Mouse (Mus musculus) monocyte, adult 2 months (primary cell): Measurements from ENCODE around the gene Nr6a1.

Experiments
- DNase-seq, 2 experiments: peaks; one replicate each; pipeline ENCODE4 v3.0.0; 2022; ENCODE audit warnings: low spot score in 2 of 2, low read depth in 1 of 2

Nr6a1 gene

DNA sequence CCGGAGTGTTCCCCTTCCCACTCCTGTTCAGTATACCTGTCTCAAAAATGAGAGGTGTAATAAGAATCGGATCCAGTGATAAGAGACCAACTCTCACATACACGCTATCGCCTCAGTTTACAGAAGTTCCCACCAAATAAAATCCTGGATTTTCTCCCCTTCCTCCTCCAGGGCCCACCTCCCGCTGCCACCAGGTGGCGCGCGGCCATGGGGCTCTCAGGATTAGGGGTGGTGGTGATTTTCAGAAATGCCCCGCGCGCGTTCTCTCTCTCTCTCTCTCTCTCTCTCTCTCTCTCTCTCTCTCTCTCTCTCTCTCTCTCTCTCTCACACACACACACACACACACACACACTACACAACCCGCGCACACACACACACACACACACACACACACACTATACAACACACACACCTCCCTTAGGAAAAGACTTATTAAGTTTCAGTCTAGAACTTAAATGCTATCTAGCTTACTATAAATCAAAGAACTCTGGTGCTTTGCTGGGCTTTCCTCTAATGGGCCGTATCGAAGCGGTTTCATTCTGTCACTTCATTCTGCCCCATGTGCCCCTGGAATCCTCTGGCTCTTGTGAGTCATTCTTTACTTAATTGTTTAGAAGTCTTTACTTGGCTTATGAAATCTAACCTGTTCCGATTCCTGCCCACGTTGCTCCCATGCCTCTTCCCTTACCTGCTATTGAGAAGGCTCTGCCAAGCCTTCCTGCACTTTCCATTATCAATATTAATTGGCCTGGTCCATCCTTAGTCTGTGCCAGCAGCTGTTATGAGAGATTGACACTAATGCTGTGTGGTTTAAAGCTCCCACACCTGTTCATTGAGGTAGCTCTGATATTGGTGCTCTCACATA is at the start of gene Nr6a1:
TSS of gene Nr6a1 (minus strand) at position 574 of the 865 bp plus-strand sequence.
- peak in 1 of 2 experiments; percentile 21 for DNase-seq

DNA sequence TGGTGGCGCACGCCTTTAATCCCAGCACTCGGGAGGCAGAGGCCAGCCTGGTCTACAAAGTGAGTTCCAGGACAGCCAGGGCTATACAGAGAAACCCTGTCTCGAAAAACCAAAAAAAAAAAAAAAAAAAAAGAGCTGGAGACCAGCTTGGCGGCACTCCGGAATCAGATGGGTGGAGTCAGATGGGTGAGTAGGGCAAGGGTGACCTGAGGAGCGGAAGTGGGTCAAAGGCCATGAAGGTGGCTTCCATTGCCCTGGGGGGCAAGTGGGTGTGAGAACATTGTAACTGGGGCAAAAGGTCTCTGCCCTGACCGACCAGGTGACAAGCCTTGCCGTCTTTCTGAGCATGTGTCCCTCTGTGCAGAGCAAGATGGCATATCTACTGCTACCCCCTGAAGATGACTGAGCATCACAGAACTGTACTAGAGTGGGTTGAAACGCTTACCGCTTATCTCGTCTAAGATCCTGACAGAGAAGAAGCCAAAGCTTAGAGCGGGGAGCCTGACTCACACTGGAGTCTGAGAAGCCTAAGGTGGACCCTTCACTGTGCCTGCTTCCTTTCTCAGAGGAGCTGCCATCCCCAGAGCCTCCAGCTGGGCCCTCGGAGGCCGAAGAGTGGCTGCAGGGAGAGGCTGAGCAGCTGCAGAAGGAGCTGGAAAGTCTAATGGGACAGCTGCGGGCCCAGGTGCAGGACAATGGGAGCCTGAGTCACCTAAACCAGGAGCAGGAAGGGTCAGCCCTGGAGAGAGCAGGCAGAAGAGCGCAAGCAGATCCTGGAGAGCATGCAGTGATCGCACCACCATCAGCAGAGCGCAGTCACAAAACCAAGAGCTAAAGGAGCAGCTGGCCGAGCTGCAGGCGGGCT is 48.7 kb upstream of the Nr6a1 start:
- DNase-seq, result no peak

DNA sequence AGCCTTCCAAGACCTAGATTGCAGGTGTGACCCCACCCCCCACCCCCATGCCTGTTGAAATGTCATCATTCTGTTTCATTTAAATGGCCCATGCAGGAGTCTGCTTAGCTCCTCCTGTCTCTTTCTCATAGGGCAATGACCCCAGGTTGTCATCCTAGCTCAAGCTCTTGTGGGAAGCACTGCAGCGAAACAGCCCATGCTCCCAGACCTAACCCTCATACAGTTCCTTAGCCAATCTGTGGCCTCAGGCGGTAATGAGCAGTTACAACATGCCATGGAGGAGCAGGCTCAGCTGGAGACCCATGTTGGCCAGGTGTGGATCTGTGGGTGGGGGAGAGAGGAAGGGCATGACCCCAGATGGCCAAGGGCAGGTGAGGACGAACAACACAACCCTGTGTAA is 47.7 kb upstream of the Nr6a1 start:
- DNase-seq, result no peak

DNA sequence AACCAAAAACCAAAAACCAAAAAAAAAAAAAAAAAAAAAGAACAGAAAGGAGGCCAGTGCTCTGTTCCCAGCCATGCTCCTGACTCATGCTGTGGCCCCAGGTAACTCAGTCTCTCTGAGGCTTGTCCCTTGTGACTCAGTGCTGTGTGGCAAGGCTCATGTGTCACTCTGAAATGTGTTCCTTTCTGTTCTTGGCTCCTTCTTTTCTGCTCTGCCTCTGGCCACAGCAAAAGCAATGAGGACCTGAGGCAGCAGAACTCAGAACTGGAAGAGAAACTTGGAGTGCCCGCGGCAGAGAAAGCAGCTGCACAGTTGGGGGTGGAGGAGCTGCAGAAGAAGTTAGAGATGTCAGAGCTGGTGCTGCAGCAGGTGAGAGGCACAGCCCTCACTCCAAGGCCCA is 46.7 kb upstream of the Nr6a1 start:
- no peak for DNase-seq

DNA sequence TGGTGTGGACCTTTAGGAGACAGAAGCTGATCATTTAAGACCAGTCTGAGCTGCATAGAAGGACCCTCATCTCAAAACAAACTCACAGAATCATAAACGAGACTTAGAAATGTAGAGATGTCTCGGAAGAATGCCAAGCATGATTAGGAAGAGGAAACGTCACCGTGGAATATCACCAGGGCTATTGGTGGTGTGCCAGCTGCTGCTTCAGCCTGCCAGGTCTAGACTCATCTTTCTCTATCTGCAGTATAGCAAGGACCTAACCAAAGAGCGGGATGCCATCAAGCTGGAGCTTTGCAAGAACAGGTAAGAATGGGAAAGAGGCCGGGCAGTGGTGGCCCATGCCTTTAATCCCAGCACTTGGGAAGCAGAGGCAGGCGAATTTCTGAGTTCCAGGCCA is 46.2 kb upstream of the Nr6a1 start:
- DNase-seq, result no peak

DNA sequence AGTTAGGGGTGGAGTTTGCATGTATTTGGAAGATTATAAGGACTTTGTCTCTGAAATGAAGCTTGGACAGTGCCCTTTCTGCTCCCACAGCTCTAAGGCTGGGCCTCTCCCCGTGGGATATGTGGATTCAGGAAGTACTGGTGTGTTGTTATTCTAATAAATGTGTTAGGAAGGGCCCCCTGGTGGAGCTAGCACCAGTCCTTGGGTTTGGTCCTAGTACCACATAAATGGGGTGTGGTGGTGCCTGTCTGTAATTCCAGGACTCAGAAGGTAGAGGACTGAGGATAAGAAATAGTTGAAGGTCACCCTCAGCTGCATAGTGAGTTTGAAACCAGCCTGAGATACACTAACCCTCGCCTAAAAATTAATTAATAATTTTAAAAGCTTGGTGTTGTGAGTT is 45.7 kb upstream of the Nr6a1 start:
- no peak for DNase-seq

DNA sequence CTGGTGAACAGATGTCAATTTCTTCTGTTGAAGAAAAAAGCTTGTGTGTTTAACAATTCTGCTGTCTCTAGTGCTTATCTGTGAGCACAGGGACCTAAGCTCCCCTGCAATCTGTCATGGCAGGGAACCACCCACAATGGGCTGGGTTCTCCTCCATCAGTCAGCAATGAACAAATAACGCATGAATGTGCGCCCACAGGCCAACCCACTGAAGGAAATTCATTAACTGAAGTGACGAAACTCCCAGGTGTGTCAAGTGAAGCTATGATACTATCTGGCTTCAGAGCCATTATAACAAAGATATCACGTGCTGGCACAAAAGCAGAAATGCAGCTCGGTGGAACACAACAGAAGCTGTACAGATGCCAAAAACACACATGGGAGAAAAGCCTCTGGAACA is 42.6 kb upstream of the Nr6a1 start:
- no peak for DNase-seq

DNA sequence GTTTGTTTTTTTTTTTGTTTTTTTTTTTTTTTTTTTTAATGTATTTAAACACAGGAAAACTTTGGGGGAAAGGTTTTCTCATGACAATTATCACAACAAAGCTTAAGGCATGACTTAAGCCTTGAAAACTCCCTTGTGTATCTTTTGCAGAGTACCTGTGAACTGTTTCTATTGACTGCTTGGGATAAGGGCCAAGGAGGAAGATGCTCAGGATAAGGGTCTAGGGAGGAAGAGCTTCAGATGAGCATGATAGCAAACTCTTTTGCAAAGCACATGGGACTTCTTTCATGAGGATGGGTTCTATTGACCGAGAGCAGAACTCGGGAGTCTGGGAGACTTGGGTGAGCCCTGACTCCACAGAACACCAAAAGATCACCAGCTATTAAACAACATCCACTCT is 42.2 kb upstream of the Nr6a1 start:
- DNase-seq, result no peak

DNA sequence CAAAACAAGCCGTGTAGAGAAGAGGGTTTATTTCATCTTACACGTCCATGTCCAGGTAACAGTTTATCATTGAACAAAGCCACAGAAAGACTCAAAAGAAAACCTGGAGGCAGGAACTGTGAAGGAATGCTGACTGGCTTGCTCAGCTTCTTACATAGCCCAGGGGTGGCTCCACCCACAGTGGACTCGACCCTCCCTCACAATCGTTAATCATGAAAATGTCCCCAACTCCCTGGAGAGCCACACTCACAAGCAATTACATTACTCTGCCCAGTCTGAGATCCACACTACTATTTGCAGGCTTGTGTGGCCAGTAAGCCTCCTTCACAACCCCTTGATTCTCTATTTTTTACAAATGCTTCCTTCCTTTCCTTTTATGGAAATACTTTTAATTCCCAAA is 36.7 kb upstream of the Nr6a1 start:
- no peak for DNase-seq

DNA sequence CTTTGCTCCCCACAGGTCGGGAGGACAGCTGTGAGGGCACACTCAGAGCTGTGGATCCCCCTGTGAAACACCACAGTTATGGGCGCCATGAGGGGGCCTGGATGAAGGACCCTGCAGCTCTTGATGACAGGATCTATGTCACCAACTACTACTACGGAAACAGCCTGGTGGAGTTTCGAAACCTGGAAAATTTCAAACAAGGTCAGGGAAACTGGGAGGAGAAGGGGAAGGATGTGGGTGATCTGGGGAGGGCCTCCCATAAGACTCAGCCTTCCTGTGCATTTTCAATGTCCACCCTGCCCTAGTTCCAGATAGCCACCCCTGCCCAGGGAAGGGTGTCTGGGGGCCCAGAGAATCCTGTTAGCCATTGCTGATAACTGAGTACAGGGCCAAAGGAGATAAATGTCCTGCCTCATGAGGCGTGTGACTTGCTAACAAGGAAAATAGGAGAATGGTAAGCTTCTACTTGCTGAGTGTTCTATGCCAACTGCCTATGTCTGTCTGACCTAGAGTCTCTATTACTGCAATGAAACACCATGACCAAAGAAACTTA is 30.3 kb upstream of the Nr6a1 start:
- DNase-seq, result no peak

DNA sequence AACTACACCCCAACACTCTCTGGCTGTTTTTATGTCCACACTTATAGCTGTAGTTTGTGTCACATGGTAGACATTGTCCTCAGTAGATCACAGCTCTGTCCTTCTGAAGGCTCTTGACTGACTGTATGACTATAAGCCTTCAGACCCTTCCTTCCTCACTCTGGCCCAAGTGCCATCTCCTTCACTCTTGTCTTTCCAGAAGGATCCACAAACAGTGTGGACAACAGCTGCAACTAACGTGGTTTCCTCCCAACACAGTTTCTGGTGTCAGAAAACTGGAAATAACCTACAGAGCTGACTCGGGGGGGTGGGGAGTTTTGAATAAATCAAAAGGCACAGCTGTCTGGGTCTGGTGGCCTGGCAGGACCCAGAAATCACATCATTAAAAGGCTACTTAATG is 28.6 kb upstream of the Nr6a1 start:
- DNase-seq, result no peak

DNA sequence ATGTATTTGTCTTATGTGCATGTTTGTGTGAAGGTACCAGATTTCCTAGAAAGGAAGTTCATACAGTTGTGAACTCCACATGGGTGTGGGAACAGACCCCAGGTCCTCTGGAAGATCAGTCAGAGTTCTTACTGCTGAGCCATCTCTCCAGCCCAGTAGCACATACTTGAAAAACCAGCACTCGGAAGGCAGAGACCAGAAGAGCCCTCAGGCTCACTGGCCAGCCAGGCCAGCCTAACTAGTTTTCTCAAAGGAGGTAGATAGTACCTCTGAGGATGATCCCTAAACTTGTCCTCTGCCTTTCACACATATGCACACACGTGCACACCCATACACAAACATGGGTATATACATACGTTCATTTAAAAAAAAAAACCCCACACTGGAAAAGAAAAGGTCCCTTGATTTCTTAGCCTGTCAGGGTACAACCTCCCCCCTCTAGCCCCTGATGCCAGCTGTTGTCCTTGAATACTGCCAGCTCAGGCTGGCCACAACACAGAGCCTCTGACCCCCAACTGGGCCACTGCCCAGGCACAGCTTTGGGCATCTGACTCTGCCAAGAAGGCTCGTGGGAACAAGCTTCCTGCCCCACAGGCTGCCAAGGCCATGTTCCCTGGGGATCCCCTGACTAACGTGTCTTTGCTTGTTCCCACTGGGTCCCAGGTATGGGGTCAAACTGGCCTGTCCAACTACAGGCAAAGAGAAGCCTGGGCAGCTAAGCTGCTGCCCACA is 25.8 kb upstream of the Nr6a1 start:
- no peak for DNase-seq

DNA sequence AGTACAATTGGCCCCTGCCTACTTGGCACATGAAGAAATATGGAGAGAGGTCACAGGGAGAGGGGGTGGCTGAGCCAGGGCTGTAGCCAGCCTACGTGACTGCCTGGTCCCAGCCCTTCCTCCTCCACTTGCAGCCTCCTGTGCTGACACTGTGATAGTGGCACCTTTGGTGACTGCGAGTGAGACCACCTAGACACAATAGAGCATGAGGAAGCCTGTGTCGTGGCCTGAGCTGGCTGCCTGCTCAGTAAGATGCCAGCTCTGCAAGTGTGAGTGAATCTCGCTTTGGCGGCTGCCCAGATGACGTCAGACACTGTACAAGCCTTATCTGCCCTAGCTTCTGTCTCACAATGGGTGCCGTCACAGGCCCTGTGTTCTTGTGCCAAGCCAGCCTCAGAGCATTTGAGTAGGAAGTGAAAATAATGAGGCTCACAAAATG is 22.8 kb upstream of the Nr6a1 start:
- DNase-seq, result no peak

DNA sequence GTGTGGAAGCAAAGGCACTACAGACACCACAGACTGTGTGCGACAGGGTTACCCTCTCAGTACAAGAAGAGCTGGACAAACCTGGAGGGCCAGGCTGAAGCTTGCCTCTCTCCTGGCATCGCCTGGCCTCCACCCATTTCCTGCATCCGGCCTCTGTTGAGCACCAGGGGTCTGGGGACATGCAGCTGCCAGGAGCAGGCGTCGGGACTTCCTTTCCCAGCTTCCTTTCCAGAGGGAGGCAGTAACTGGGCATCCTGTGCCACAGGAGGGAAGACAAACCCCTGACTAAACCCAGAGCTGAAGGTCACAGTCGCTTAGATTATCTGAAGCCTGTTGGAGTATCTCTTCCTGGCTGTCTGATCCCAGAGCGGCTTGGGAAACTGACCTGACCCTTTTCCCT is 20.1 kb upstream of the Nr6a1 start:
- DNase-seq, result no peak

DNA sequence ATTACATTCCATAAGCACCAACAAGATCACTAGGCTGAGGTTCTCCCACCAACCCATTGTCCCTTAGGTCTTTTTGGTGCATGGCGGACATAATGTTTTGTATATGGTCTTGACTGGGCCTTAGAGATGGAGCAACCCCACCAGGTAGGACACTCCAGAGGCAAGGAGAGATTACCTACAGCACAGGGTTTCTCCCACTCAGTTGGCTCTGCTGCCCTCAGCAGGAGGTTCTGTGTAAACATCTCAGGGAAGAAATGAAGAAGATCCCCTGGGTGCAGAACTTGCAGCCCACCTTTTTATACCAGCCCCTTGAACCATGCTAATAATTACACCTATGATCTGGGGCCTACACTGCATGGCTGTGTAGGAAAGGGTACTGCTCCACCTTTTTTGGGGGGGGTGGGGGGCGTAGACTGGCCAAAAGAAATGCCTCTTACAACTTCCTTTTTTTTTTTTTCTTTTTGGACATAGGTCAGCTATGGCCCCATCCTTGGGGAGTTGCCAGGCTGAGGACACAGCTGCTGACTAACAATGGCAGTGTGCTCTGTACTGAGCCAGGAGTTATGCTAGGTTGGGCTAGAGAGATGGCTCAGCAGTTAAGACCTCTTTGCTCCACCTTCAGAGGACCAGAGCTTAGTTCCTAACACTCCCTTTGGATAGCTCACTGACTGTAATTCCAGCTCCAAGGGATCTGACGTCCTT is 17.1 kb upstream of the Nr6a1 start:
- no peak for DNase-seq

DNA sequence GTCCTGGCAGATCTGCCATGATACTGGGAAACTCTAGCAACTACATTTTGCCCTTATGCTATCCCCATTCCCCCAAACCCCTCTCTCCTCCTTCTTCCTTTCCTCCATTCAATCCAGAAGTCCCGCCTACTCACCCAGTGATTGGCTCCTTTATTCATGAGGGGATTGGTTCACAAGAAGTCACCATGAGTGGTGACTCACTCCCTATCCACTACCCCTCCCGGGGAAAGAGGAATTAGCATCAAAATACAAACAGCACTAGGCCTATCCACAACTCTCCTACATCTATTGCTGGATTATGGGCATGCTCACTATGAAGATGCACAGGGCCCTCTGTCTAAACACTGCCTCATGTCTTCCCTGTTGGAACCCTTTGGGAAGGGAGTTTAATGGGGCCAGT is 16.5 kb upstream of the Nr6a1 start:
- no peak for DNase-seq

DNA sequence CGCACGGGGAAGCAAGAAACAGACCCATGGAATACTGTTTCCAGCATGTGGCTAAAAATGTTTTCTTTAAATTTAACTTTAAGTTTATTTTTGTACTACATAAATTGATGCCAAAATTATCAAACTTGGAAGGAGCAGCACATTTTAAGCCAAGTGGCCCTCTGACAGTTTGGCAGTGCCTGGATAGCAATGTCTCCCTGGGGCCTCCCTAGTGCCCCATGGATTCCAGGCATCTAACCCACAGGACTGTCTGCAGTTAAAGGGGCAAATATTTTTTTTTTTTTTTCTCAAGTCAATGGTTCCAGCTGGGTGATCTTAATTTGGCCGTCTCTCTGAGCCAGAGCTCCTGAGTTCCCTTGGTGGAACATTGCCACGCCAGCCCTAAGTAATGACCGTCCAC is 15.7 kb upstream of the Nr6a1 start:
- no peak for DNase-seq

DNA sequence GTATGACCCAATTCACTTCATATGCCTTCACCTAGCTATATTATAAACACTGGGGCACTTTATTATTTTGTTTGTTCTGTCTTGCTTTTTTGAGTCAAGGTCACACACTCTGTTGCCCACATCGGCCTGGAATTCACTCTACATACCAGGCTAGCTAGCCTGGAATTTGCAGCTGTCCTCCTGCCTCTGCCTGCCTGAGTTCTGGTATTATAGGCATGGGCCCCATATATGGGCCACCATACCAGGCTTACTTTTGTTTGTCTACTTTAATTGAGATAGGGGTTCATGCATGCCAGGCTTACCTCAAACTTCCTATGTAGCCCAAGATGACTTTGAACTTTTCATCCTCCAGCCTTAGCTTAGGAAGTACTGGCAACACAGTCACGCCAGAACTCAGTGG is 14.4 kb upstream of the Nr6a1 start:
- no peak for DNase-seq

DNA sequence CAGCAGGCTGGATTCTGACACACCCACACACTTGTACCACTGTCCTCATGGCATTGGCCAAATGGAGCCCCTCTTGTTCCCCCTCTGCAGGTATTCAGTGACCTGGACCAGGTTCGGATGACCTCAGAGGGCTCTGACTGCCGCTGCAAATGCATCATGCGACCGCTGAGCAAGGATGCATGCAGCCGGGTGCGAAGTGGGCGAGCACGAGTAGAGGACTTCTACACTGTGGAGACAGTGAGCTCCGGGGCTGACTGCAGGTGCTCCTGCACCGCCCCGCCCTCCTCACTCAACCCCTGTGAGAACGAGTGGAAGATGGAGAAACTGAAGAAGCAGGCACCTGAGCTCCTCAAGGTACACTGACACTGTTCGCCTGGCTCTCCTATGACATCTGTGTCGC is 13.9 kb upstream of the Nr6a1 start:
- no peak for DNase-seq

DNA sequence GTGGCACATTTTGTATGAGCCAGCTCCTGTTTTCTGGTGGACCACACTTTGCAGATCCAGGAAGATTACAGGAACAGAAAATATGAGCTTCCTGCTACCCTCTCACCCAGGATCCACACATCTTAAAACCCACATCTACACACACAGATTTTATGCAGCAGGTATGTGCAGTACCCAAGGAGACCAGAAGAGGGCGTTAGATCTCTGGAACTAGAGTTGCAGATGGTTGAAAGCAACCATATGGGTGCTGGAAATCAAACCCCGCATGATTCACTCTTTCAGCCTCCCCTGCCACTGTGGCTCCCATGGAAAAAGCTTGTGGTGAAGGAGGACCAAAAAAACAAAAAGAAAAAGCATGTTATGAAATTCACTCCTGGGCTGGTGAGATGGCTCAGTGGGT is 11.6 kb upstream of the Nr6a1 start:
- DNase-seq, result no peak

DNA sequence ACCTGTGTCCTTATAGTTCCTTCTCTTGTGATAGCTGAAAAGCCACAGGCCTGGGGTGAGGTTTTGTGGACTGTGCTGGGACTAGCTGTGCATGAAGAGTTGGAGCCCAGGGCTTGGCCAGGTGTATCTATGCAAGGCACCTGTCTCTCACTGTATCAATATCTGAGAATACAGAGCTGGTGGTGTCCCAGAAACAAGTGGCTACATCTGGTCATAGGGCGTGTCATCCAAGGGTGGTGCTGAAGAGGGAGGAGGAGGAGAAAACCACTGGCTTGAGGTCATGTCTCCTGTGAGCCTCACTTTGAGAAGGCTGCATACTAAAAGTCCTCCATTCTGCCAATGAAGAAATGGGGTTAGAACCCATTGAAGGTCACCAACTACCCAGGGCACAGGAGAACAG is 10.5 kb upstream of the Nr6a1 start:
- DNase-seq, result no peak
